Mouse (Mus musculus) kidney, adult 2 months (tissue): Measurements from ENCODE around the gene Cpd. TPM values are rescaled to one million over a fixed set of nuclear protein-coding genes. Genes with fewer than 3 reads are reported as not detected.

Experiments used
- DNase-seq: peaks from one replicate; pipeline ENCODE4 v3.0.0; 2021
- H3K27ac ChIP-seq: fragments of 200-500 bp; 2 replicates; pipeline ENCODE4 v1.5.1; 2012; ENCODE audit warnings: low read depth, low read length, control low read depth, inconsistent platforms; ENCODE audit not compliant: insufficient read depth
- H3K27me3 ChIP-seq: fragments of 200-500 bp; replicated peaks from 2 replicates; pipeline ENCODE4 v1.6.1; 2012; ENCODE audit warnings: mild to moderate bottlenecking, moderate library complexity, low read length, inconsistent platforms; ENCODE audit not compliant: control insufficient read depth, insufficient read depth
- H3K36me3 ChIP-seq: fragments of 200-500 bp; 2 replicates; pipeline ENCODE4 v1.6.1; 2012; ENCODE audit warnings: mild to moderate bottlenecking, moderate library complexity, low read length, inconsistent platforms; ENCODE audit not compliant: control insufficient read depth, insufficient read depth
- H3K4me1 ChIP-seq: fragments of 200-500 bp; 2 replicates; pipeline ENCODE4 v1.6.1; 2011; ENCODE audit warnings: low read length; ENCODE audit not compliant: control insufficient read depth, insufficient read depth
- H3K4me3 ChIP-seq: fragments of 200-500 bp; 2 replicates; pipeline ENCODE4 v1.5.1; 2011; ENCODE audit warnings: mild to moderate bottlenecking, low read depth, low read length, control low read depth; ENCODE audit not compliant: insufficient read depth
- CTCF ChIP-seq: fragments of 200-500 bp; conservative IDR thresholded peaks from 2 replicates; pipeline ENCODE4 v1.5.1; 2011; ENCODE audit warnings: low read depth, mild to moderate bottlenecking, control low read depth, low read length, moderate library complexity, mixed read lengths; ENCODE audit not compliant: insufficient read depth, insufficient read length
- POLR2A ChIP-seq: fragments of 200-500 bp; IDR thresholded peaks from one replicate; pipeline ENCODE4 v1.6.1; 2011; ENCODE audit warnings: low read depth, low read length, control low read depth
- WGBS: fragments of 180-500 bp; shearing (Covaris S2); methylation state at CpG from one replicate; pipeline ENCODE4 v1.1.7; 2018; 5-methylcytosine and 5-hydroxymethylcytosine counted together
- polyA plus RNA-seq: library from polyadenylated mRNA; depleted of rRNA; stranded (reverse); fragments of >200 nt; gene quantifications from 2 replicates; pipeline ENCODE4 v1.2.3, GENCODE M21; 2012; rRNA removed

Cpd gene
- polyA plus RNA-seq, 1 experiment, result 28.6 TPM

- no peak for TF ChIP-seq CTCF
- no peak for TF ChIP-seq POLR2A
- H3K36me3 ChIP-seq, result peaks cover 6% of the 10 kb centered on the region
- WGBS, result 77% methylated on average over 3 of the region's 3 CpGs
- H3K27me3 ChIP-seq, result no peaks in the 10 kb centered on the region
- no peak overlapping the region for H3K4me3 ChIP-seq
- no peak overlapping the region for H3K27ac ChIP-seq
- no peak for DNase-seq
- no peaks in the 10 kb centered on the region for H3K4me1 ChIP-seq
These were observed 116.2 kb downstream of the Cpd start for GRCm38 (mm10) chr11:76730650-76731049.

Other genes starting within 250 kb of the Cpd start
- gene Abr, start 224.7 kb downstream of the Cpd start, polyA plus RNA-seq, result 33.2 and 40.8 TPM in 2 replicates
- gene Bhlha9, start 174.5 kb downstream of the Cpd start, polyA plus RNA-seq, result not detected in 2 replicates
- gene Trarg1, start 167.2 kb downstream of the Cpd start, polyA plus RNA-seq, result 2.8 and 2.9 TPM in 2 replicates
- gene Gosr1, start 83.4 kb downstream of the Cpd start, polyA plus RNA-seq, result 22.8 and 24.3 TPM in 2 replicates
- gene Tmigd1, start 55.1 kb upstream of the Cpd start, polyA plus RNA-seq, result 36.1 and 39.0 TPM in 2 replicates
- 26.1 and 27.8 TPM in 2 replicates for gene Blmh, start 77.8 kb upstream of the Cpd start, polyA plus RNA-seq
- gene Slc6a4, start 151.6 kb upstream of the Cpd start, polyA plus RNA-seq, result 12.8 and 14.6 TPM in 2 replicates
- gene Nsrp1, start 231.4 kb upstream of the Cpd start, polyA plus RNA-seq, result 1.3 and 1.8 TPM in 2 replicates